Mouse (Mus musculus): ENCODE measurements around the gene Map2k1.
"Not testable (repeated sequence)": the region's sequence is repeated elsewhere in the genome, so short reads cannot be mapped to it uniquely, and the experiment has no call there.

The Map2k1 gene

GRCm38 (mm10) chr9:64253021-64253904, at the start of gene Map2k1:
Gene Map2k1 (minus strand): TSS chr9:64253631.
- DNase-seq (ENCODE audit: low spot score in 2 of 2), result peak; percentile 100

DNA sequence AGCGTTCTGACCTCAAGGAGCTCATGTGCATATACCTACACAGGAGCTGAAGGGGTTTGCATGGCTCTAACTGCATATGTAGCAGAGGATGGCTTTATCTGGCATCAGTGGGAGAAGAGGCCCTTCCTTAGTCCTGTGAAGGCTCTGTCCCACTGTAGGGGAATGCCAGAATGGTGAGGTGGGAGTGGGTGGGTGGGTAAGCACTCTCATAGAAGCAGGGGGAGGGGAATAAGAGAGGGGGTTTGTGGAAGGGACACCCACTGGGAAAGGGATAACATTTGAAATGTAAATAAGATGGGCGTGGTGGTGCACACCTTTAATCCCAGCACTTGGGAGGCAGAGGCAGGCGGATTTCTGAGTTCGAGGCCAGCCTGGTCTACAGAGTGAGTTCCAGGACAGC, 49.7 kb upstream of the Map2k1 start:
- not testable (repeated sequence) for DNase-seq (ENCODE audit: low spot score in 2 of 2)

- DNase-seq (ENCODE audit: low spot score in 2 of 2), result no peak
Observed at GRCm38 (mm10) chr9:64282404-64282987, 29.1 kb upstream of the Map2k1 start.

GRCm38 (mm10) chr9:64281781-64282178, 28.3 kb upstream of the Map2k1 start:
- DNase-seq (ENCODE audit: low spot score in 2 of 2), result no peak

DNA sequence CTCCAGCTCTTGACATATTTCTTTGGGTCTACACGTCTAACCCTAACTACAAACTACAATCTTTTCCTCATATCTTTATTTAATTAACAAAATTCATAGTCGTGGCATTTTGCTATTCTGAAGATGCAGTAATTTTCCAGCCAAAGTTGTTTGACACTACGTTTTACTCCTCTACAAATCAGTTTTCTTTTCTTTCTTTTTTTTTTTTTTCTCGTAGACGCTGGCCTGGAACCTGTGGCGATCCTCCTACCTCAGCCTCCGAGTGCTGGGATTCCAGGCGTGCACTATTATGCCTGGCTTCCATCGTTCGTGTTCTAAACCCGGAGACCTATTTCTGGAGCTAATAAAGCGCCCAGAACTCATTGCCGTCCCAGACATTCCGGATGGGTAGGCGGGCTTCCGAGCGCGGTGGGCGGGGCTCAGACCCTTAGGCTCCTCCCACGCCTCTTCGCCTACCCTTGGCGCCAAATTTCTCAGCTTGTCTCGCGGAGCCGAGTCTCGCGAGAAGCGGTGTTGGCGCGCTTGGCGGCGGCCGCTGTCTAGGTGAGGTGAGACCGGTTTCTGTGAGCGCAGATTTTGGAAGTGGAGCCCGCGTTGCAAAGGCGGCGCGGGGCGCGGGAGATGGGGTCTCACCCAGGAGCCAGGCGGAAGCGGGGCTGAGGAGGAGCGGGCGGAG, 27.8 kb upstream of the Map2k1 start, which contains the start of gene Tipin:
TSS of gene Tipin (plus strand) at position 477 of the 676 bp plus-strand sequence.
- DNase-seq (ENCODE audit: low spot score in 2 of 2), result peak; percentile 93 to 96

GRCm38 (mm10) chr9:64278665-64279310, 25.4 kb upstream of the Map2k1 start:
- DNase-seq (ENCODE audit: low spot score in 2 of 2), result no peak

GRCm38 (mm10) chr9:64277706-64278105, 24.3 kb upstream of the Map2k1 start:
- DNase-seq (ENCODE audit: low spot score in 2 of 2), result peak; percentile 56 to 75

DNA sequence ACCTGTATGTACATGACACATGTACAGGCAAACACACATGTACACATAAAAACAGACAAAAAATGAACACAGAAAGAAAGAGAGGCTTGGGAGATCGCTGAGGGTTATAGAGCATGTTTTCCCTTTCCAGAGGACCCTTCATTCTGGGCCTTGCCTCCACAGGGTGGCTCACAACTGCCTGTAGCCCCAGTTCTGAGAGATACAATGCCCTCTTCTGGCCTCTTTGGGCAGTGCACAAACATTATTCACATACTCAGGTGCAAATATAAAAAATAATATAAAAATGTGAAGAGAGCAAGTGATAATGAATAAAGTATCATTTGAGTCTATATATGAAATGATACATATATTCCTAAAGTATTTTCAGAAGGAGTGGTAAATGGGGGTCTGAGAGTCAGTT, 21.5 kb upstream of the Map2k1 start:
- peak in 1 of 2 experiments; percentile 13 for DNase-seq (ENCODE audit: low spot score in 2 of 2)

DNA sequence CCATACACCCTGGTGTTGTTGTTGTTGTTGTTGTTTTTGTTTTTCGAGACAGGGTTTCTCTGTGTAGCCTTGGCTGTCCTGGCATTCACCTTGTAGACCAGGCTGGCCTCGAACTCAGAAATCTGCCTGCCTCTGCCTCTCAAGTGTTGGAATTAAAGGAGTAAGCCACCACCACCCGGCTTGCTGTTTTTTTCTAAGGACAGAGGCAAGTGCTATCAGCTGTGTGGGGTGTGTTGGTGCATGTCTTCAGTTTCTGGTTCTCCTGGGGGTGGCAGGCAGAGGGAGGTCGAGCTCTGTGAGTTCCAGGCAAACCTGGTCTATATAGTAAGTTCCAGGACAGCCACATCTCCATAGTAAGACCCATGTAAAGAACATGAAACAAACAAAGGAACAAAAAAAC, 20.9 kb upstream of the Map2k1 start:
- no peak for DNase-seq (ENCODE audit: low spot score in 2 of 2)

DNA sequence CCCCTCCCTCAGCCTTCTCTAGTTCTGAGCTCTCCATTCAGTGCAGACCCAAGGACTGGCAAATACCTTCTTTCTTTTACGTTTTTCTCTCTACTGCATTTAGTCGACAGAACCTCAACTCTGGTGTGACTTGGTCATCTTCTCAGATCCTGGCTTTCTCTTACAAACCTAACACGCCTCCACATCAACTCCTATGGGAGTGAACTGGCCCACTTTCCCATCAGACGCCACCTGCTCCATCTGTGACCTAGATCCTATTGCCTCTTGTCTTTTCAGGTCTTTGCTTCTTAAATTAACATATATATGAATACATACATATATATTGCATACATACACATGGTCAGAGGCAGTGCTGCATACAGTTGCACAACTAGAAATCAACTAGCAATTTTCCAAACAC, 20.3 kb upstream of the Map2k1 start:
- no peak for DNase-seq (ENCODE audit: low spot score in 2 of 2)

GRCm38 (mm10) chr9:64272611-64273010, 19.2 kb upstream of the Map2k1 start:
- DNase-seq (ENCODE audit: low spot score in 2 of 2), result peak in 1 of 2 experiments; percentile 28

DNA sequence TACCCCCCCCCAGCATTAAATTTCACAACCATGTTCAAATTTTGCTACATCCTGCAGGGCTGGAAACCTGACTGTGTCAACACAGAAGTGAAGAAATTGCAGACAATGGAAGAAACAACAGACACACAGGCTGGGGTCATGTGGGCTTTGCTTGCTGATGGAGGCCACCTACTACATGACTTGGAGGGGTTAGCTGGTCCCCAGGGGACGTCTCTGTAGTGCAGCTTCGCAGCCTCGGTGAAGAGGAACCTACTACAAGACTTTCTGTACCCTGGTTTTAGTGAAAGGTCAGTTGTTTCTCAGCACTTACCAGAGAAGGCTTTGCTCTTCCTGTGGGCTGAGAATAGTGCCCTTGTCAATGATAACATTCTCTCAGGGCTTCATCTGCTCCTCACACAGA, 17.8 kb upstream of the Map2k1 start:
- no peak for DNase-seq (ENCODE audit: low spot score in 2 of 2)

DNA sequence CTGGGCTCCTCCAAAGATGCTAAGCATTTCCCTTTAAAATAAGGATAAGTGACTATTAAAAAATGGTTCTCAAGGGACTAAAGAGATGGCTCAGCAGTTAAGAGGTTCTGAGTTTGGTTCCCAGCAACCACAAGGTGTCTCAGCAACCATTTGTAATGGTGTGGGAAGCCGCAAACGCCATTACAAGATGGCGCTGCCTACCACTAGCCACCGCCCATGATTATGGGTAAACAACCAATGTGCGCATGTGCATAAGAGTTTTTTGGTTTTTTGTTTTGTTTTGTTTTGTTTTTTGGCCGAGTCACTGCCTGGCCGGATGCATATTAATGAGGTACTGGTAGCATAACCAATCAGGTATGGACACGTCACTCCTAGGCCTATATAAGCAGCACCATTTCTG, 15.4 kb upstream of the Map2k1 start:
- not testable (repeated sequence) for DNase-seq (ENCODE audit: low spot score in 2 of 2)

- no peak for DNase-seq (ENCODE audit: low spot score in 2 of 2)
Observed at GRCm38 (mm10) chr9:64268196-64268595, 14.8 kb upstream of the Map2k1 start.

GRCm38 (mm10) chr9:64267231-64267630, 13.8 kb upstream of the Map2k1 start:
- no peak for DNase-seq (ENCODE audit: low spot score in 2 of 2)

DNA sequence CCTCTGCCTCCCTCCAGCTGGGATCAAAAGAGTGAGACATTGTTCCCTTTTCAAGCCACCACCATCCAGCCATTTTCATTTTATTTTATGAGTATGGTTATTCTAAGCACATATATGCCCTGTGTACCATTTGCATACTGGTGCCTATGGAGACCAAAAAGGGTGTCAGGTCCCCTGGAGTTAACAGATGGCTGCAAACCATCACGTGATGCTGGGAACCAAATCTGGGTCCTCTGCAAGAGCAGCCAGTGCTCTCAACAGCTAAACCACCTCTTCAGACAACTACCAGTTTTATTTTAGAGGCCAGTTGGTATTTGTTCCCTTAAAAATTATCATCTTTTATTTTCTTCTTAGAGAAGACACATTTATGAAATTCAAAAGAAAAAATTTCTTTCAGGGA, 11.4 kb upstream of the Map2k1 start:
- DNase-seq (ENCODE audit: low spot score in 2 of 2), result no peak

GRCm38 (mm10) chr9:64261023-64261422, 7.6 kb upstream of the Map2k1 start:
- no peak for DNase-seq (ENCODE audit: low spot score in 2 of 2)

DNA sequence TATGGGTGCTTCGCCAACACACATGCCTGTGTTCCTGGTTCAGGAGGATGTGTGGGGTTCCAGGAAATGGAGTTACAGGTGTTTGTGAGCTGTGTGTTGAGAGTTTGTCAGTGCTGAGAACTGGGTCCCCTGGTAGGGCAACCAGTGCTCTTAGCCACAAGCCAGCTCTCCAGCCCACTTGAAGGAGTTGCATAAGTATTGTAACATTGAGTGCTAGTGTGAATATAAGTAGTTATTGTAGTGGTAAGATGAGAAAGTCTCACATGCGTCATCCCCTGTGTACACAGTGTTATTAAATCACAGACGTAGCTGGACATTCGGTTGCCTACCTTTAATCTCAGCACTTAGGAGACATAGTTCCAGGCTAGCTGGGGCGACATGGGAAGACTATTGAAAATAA, 6.5 kb upstream of the Map2k1 start:
- DNase-seq (ENCODE audit: low spot score in 2 of 2), result no peak

DNA sequence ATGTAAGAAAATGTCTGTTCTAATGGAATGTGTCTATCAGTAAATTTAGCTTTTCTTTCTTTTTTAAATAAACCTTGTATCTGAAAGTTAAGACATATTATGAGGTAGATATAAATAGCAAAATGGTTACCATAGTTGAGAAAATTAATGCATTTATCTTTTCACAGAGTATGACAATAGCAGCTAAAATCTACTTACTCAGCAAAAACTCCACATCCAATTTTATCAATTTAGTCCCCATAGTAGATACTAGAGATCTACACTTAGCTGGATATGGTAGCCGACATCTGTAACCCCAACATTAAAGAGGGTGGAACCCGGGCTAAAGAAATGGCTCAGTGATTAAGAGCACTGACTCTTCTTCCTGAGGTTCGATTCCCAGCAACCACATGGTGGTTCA, 2.8 kb upstream of the Map2k1 start:
- no peak for DNase-seq (ENCODE audit: low spot score in 2 of 2)

- no peak for DNase-seq (ENCODE audit: low spot score in 2 of 2)
Observed at GRCm38 (mm10) chr9:64255422-64255821, 2.0 kb upstream of the Map2k1 start.

DNA sequence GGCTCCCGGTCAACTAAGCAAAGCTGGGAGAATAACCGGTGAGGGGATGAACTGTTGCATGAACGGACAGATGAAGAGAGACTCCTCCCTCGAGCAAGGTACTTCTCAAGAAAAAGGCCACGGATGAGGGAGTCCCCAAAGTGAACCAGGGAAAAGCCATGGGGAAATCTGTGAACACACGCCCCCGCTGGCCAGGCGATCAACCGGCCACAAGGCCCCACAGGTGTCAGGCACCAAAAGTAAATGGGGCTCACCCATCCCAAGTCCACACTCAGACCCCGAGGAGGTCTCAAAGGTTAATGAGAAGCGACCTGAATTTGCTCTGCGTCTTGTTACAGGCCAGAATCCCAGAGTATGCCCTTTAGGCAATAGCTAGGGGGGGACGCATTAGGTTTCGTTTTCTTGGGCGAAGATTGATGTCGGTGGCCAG, 825 bp downstream of the Map2k1 start:
- DNase-seq (ENCODE audit: low spot score in 2 of 2), result peak in 1 of 2 experiments; percentile 13

Measured in spleen, postnatal 14 days (tissue).